Mouse (Mus musculus): ENCODE results near the gene Defa30. TPM values are rescaled to one million over a fixed set of nuclear protein-coding genes. Genes with fewer than 3 reads are reported as not detected.
"Not testable (repeated sequence)": the region's sequence is repeated elsewhere in the genome, so short reads cannot be mapped to it uniquely, and the experiment has no call there.

Defa30 gene
- polyA plus RNA-seq (2012; rRNA removed): not detected in 2 replicates
- not detected in 2 replicates for polyA plus RNA-seq (2014; fragmentation: Nextera tagmentation; extraction: Ambion mirVana)

- H3K36me3 ChIP-seq (replicated peaks; ENCODE audit: control insufficient read depth, insufficient read depth, low read depth); H3K9ac ChIP-seq (replicated peaks); H3K27ac ChIP-seq; H3K27me3 ChIP-seq (ENCODE audit: control insufficient read depth, insufficient read depth, low read length); H3K4me2 ChIP-seq (ENCODE audit: low read depth); H3K4me1 ChIP-seq (replicated peaks; ENCODE audit: control insufficient read depth in 2 of 2, insufficient read depth in 2 of 2, low read length in 1 of 2); ATAC-seq (ENCODE audit: insufficient read depth); H3K4me3 ChIP-seq (ENCODE audit: insufficient read depth in 1 of 2, low read depth in 2 of 2, low read length in 2 of 2); H3K9me3 ChIP-seq (ENCODE audit: control insufficient read depth, low read length); DNase-seq (ENCODE audit: low read depth in 3 of 3, low spot score in 3 of 3): not testable (repeated sequence)
- WGBS (ENCODE audit: insufficient replicate concordance): 33% methylated on average over 3 of the region's 3 CpGs
Observed at GRCm38 (mm10) chr8:21134342-21134741, at the start of gene Defa30. Defa30 (plus strand) TSS chr8:21134642.

DNA sequence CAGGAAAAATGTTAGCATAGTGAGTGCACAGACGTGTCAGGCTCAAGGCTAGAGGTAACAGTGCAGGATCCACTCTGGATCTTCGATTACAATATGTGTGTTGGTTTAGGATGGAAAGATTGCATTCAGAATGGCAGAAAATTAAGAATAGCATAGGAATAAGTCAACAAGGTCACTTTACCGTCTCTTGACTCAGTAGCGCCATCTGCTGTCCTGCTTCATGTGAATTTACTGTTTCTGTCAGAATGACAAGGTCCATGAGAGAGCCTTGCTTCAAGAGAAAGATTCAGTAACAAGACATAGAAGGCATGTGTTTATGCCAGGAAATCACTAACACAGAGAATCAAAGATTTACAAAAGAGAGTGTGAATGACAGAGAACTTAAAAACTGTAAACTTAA lies 41.3 kb upstream of the Defa30 start:
- H3K9me3 ChIP-seq (ENCODE audit: control insufficient read depth, low read length): no peaks in the 10 kb centered on the region
- no peaks in the 10 kb centered on the region for H3K4me1 ChIP-seq (replicated peaks; ENCODE audit: control insufficient read depth in 2 of 2, insufficient read depth in 2 of 2, low read length in 1 of 2)
- H3K9ac ChIP-seq (replicated peaks): no peak overlapping the region
- no peaks in the 10 kb centered on the region for H3K36me3 ChIP-seq (replicated peaks; ENCODE audit: control insufficient read depth, insufficient read depth, low read depth)
- DNase-seq (ENCODE audit: low read depth in 3 of 3, low spot score in 3 of 3) (no peak), ATAC-seq (ENCODE audit: insufficient read depth) (no peak)
- TF ChIP-seq EP300 (IDR thresholded peaks at IDR 0.05; ENCODE audit: low read depth): no peak
- peak; percentile 32; the same call in 1 of the 2 replicates for TF ChIP-seq CTCF (IDR thresholded peaks at IDR 0.05; ENCODE audit: low read depth)
- H3K27ac ChIP-seq: no peak overlapping the region
- no peak overlapping the region for H3K4me3 ChIP-seq (ENCODE audit: insufficient read depth in 1 of 2, low read depth in 2 of 2, low read length in 2 of 2)
- 36% methylated on average over 4 of the region's 4 CpGs for WGBS (ENCODE audit: insufficient replicate concordance)
- H3K27me3 ChIP-seq (ENCODE audit: control insufficient read depth, insufficient read depth, low read length): no peaks in the 10 kb centered on the region
- H3K4me2 ChIP-seq (ENCODE audit: low read depth): no peak overlapping the region

- not testable (repeated sequence) for ATAC-seq (ENCODE audit: insufficient read depth); H3K36me3 ChIP-seq (replicated peaks; ENCODE audit: control insufficient read depth, insufficient read depth, low read depth); DNase-seq (ENCODE audit: low read depth in 3 of 3, low spot score in 3 of 3); H3K27ac ChIP-seq; H3K4me1 ChIP-seq (replicated peaks; ENCODE audit: control insufficient read depth in 2 of 2, insufficient read depth in 2 of 2, low read length in 1 of 2); H3K9ac ChIP-seq (replicated peaks); H3K9me3 ChIP-seq (ENCODE audit: control insufficient read depth, low read length); H3K27me3 ChIP-seq (ENCODE audit: control insufficient read depth, insufficient read depth, low read length); H3K4me3 ChIP-seq (ENCODE audit: insufficient read depth in 1 of 2, low read depth in 2 of 2, low read length in 2 of 2); H3K4me2 ChIP-seq (ENCODE audit: low read depth)
- no CpG with 5 or more reads among the region's 2 CpGs for WGBS (ENCODE audit: insufficient replicate concordance)
Observed at GRCm38 (mm10) chr8:21095950-21096349, 38.5 kb upstream of the Defa30 start, which contains the start of gene Gm14851. Gm14851 (minus strand) TSS chr8:21096050.

- H3K27me3 ChIP-seq (ENCODE audit: control insufficient read depth, insufficient read depth, low read length); H3K36me3 ChIP-seq (replicated peaks; ENCODE audit: control insufficient read depth, insufficient read depth, low read depth); H3K4me3 ChIP-seq (ENCODE audit: insufficient read depth in 1 of 2, low read depth in 2 of 2, low read length in 2 of 2); H3K9ac ChIP-seq (replicated peaks); H3K9me3 ChIP-seq (ENCODE audit: control insufficient read depth, low read length); H3K4me2 ChIP-seq (ENCODE audit: low read depth); H3K27ac ChIP-seq; DNase-seq (ENCODE audit: low read depth in 3 of 3, low spot score in 3 of 3); H3K4me1 ChIP-seq (replicated peaks; ENCODE audit: control insufficient read depth in 2 of 2, insufficient read depth in 2 of 2, low read length in 1 of 2); ATAC-seq (ENCODE audit: insufficient read depth): not testable (repeated sequence)
- no CpG with 5 or more reads among the region's 1 CpGs for WGBS (ENCODE audit: insufficient replicate concordance)
Observed at GRCm38 (mm10) chr8:21161977-21162376, 27.5 kb downstream of the Defa30 start, which contains the start of gene Defa22. Defa22 (plus strand) TSS chr8:21162277.

Other genes with a start within 250 kb of the Defa30 start
- gene Defb33, start 242.0 kb upstream of the Defa30 start, polyA plus RNA-seq (2012; rRNA removed): not detected in 2 replicates
- gene Defb33, start 242.0 kb upstream of the Defa30 start, polyA plus RNA-seq (2014; fragmentation: Nextera tagmentation; extraction: Ambion mirVana): not detected in 2 replicates
- not detected in 2 replicates for gene Gm15056, start 232.0 kb upstream of the Defa30 start, polyA plus RNA-seq (2012; rRNA removed)
- gene Gm15056, start 232.0 kb upstream of the Defa30 start, polyA plus RNA-seq (2014; fragmentation: Nextera tagmentation; extraction: Ambion mirVana): not detected in 2 replicates
- not detected in 2 replicates for gene Gm6040, start 212.6 kb upstream of the Defa30 start, polyA plus RNA-seq (2012; rRNA removed)
- gene Gm6040, start 212.6 kb upstream of the Defa30 start, polyA plus RNA-seq (2014; fragmentation: Nextera tagmentation; extraction: Ambion mirVana): not detected in 2 replicates
- not detected in 2 replicates for gene AY761185, start 189.9 kb upstream of the Defa30 start, polyA plus RNA-seq (2012; rRNA removed)
- gene AY761185, start 189.9 kb upstream of the Defa30 start, polyA plus RNA-seq (2014; fragmentation: Nextera tagmentation; extraction: Ambion mirVana): not detected in 2 replicates
- not detected in 2 replicates for gene Defa21, start 109.1 kb upstream of the Defa30 start, polyA plus RNA-seq (2012; rRNA removed)
- not detected in 2 replicates for gene Defa21, start 109.1 kb upstream of the Defa30 start, polyA plus RNA-seq (2014; fragmentation: Nextera tagmentation; extraction: Ambion mirVana)
- gene Defa23, start 79.6 kb upstream of the Defa30 start, polyA plus RNA-seq (2012; rRNA removed): not detected in 2 replicates
- not detected in 2 replicates for gene Defa23, start 79.6 kb upstream of the Defa30 start, polyA plus RNA-seq (2014; fragmentation: Nextera tagmentation; extraction: Ambion mirVana)
- gene Defa35, start 69.6 kb upstream of the Defa30 start, polyA plus RNA-seq (2012; rRNA removed): not detected in 2 replicates
- gene Defa35, start 69.6 kb upstream of the Defa30 start, polyA plus RNA-seq (2014; fragmentation: Nextera tagmentation; extraction: Ambion mirVana): not detected in 2 replicates
- gene Defa25, start 50.2 kb upstream of the Defa30 start, polyA plus RNA-seq (2012; rRNA removed): not detected in 2 replicates
- not detected in 2 replicates for gene Defa25, start 50.2 kb upstream of the Defa30 start, polyA plus RNA-seq (2014; fragmentation: Nextera tagmentation; extraction: Ambion mirVana)
- gene Gm14851, start 38.6 kb upstream of the Defa30 start, polyA plus RNA-seq (2012; rRNA removed): not detected in 2 replicates
- not detected in 2 replicates for gene Gm14851, start 38.6 kb upstream of the Defa30 start, polyA plus RNA-seq (2014; fragmentation: Nextera tagmentation; extraction: Ambion mirVana)
- not detected in 2 replicates for gene Defa22, start 27.6 kb downstream of the Defa30 start, polyA plus RNA-seq (2012; rRNA removed)
- gene Defa22, start 27.6 kb downstream of the Defa30 start, polyA plus RNA-seq (2014; fragmentation: Nextera tagmentation; extraction: Ambion mirVana): not detected in 2 replicates
- not detected in 2 replicates for gene Defa31, start 57.0 kb downstream of the Defa30 start, polyA plus RNA-seq (2012; rRNA removed)
- not detected in 2 replicates for gene Defa31, start 57.0 kb downstream of the Defa30 start, polyA plus RNA-seq (2014; fragmentation: Nextera tagmentation; extraction: Ambion mirVana)
- gene Gm15293, start 66.9 kb downstream of the Defa30 start, polyA plus RNA-seq (2012; rRNA removed): not detected in 2 replicates
- gene Gm15293, start 66.9 kb downstream of the Defa30 start, polyA plus RNA-seq (2014; fragmentation: Nextera tagmentation; extraction: Ambion mirVana): not detected in 2 replicates
- gene Gm15292, start 115.1 kb downstream of the Defa30 start, polyA plus RNA-seq (2012; rRNA removed): not detected in 2 replicates
- gene Gm15292, start 115.1 kb downstream of the Defa30 start, polyA plus RNA-seq (2014; fragmentation: Nextera tagmentation; extraction: Ambion mirVana): not detected in 2 replicates
- gene Defa27, start 180.9 kb downstream of the Defa30 start, polyA plus RNA-seq (2012; rRNA removed): not detected in 2 replicates
- gene Defa27, start 180.9 kb downstream of the Defa30 start, polyA plus RNA-seq (2014; fragmentation: Nextera tagmentation; extraction: Ambion mirVana): not detected in 2 replicates
- gene Defa29, start 192.4 kb downstream of the Defa30 start, polyA plus RNA-seq (2012; rRNA removed): not detected in 2 replicates
- not detected in 2 replicates for gene Defa29, start 192.4 kb downstream of the Defa30 start, polyA plus RNA-seq (2014; fragmentation: Nextera tagmentation; extraction: Ambion mirVana)
- gene Defa2, start 243.9 kb downstream of the Defa30 start, polyA plus RNA-seq (2012; rRNA removed): not detected in 2 replicates
- gene Defa2, start 243.9 kb downstream of the Defa30 start, polyA plus RNA-seq (2014; fragmentation: Nextera tagmentation; extraction: Ambion mirVana): not detected in 2 replicates

Data from liver, embryonic 14.5 days (tissue).